Mouse (Mus musculus): ENCODE measurements around the gene Gm37240.

DNA sequence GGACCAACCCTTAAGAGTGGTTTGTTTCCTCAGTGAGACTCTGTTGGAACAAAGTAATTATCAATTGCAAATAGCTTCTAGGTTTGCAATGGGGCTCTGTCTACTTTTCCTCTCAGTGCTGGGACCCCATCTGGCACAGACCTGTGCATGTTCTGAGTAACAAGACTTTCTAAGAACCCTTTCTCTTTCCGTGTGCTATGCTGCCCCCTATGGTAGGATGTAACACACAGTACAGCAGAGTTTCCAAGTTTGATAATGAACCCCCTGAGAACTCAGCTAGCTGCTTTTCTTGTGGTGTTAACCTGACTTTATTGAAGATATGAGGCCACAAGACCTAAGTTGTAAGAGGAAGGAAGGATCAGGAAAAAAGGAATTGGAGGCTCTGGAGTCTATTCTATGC is 980.8 kb downstream of the Gm37240 start:
- TF ChIP-seq CTCF (IDR thresholded peaks at IDR 0.05; ENCODE audit: borderline replicate concordance, extremely low read depth, insufficient read depth, insufficient read length) (peak; percentile 46; the same call in 1 of the 2 replicates), POLR2A (IDR thresholded peaks at IDR 0.05; ENCODE audit: borderline replicate concordance, extremely low read depth, insufficient read depth, insufficient read length, poor library complexity, severe bottlenecking) (no peak)
